In the genomic region with DNA sequence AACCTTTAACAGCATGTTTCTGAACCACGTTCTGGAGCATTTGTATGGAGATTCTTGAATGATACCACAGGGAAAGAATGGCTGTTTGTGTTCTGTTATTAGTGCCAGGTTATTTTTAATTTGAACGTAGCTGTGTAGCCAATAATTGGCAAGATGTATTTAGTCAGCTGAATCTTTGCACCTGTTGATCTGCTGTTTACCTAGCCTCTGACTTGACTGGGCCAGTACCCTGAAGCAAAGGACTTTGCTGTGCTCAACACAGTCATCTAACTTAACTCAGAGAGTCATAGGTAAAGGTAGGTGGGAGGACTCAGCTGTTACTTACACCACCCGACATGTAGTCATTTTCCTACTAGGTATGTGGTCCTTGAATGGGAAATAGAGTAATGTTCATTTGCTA, we compare ENCODE assay signal across 16 mouse cellular contexts.
"Had no signal": no experiment of that assay in that cellular context is flagged by ENCODE, and none has a peak within 500 bp of the region (broad histone marks: within the 10 kb centered on the region; RNA-seq: fewer than 3 reads in every experiment).

No protein-coding gene starts in this region.

- H3K4me3 ChIP-seq: neural tube, embryonic 13.5 days; neural tube, embryonic 15.5 days; stomach, embryonic 15.5 days had no signal

- DNase-seq: retina, postnatal 1 day; right cerebral cortex, adult 18-20 months; right cerebral cortex, postnatal 14 days; right cerebral cortex, postnatal 25 days; right cerebral cortex, postnatal 4 days; spleen, adult 18-20 months; thymus, adult 18-20 months; thymus, adult 2 months; thymus, postnatal 14 days; thymus, postnatal 25 days; thymus, postnatal 36 days; thymus, postnatal 4 days had no signal

- H3K27me3 ChIP-seq: neural tube, embryonic 13.5 days; neural tube, embryonic 15.5 days; stomach, embryonic 15.5 days had no signal

- H3K9ac ChIP-seq: neural tube, embryonic 13.5 days; neural tube, embryonic 15.5 days; stomach, embryonic 15.5 days had no signal

- H3K27ac ChIP-seq: neural tube, embryonic 15.5 days; stomach, embryonic 15.5 days; stomach, postnatal 0 days had no signal

- H3K36me3 ChIP-seq: neural tube, embryonic 13.5 days; neural tube, embryonic 15.5 days; stomach, embryonic 15.5 days had no signal
